Mouse (Mus musculus) thymus, adult 2 months (tissue): ENCODE results near the gene Sspo. TPM values are rescaled to one million over a fixed set of nuclear protein-coding genes. Genes with fewer than 3 reads are reported as not detected.

Experiments
- DNase-seq: peaks from one replicate; pipeline ENCODE4 v3.0.0; 2021
- H3K27ac ChIP-seq: fragments of 200-500 bp; 2 replicates; pipeline ENCODE4 v1.5.1; 2012; ENCODE audit warnings: low read length, control low read depth; ENCODE audit not compliant: control insufficient read depth, insufficient read depth
- H3K27me3 ChIP-seq: fragments of 200-500 bp; 2 replicates; pipeline ENCODE4 v1.6.1; 2012; ENCODE audit warnings: mild to moderate bottlenecking, low read length, moderate library complexity, mixed read lengths; ENCODE audit not compliant: control insufficient read depth, insufficient read depth
- H3K36me3 ChIP-seq: fragments of 200-500 bp; 2 replicates; pipeline ENCODE4 v1.6.1; 2012; ENCODE audit warnings: mild to moderate bottlenecking, low read length, moderate library complexity; ENCODE audit not compliant: control insufficient read depth, insufficient read depth
- H3K4me1 ChIP-seq: fragments of 200-500 bp; replicated peaks from 2 replicates; pipeline ENCODE4 v1.6.1; 2012; ENCODE audit warnings: low read length; ENCODE audit not compliant: control insufficient read depth, insufficient read depth
- H3K4me3 ChIP-seq: fragments of 200-500 bp; 2 replicates; pipeline ENCODE4 v1.5.1; 2012; ENCODE audit warnings: mild to moderate bottlenecking, low read length, control low read depth, moderate library complexity; ENCODE audit not compliant: control insufficient read depth, insufficient read depth
- CTCF ChIP-seq: fragments of 200-500 bp; IDR thresholded peaks from 2 replicates; pipeline ENCODE4 v1.5.1; 2012; ENCODE audit warnings: mild to moderate bottlenecking, control low read depth, low read length, moderate library complexity, borderline replicate concordance; ENCODE audit not compliant: control insufficient read depth, poor library complexity, insufficient read depth; ENCODE audit errors: extremely low read depth
- POLR2A ChIP-seq: fragments of 200-500 bp; IDR thresholded peaks from 2 replicates; pipeline ENCODE4 v1.6.1; 2012; ENCODE audit warnings: mild to moderate bottlenecking, low read length, control low read depth, moderate library complexity; ENCODE audit not compliant: control insufficient read depth, poor library complexity, insufficient read depth; ENCODE audit errors: extremely low read depth
- WGBS: fragments of 180-500 bp; shearing (Covaris S2); methylation state at CpG from one replicate; pipeline ENCODE4 v1.1.7; 2018; 5-methylcytosine and 5-hydroxymethylcytosine counted together
- polyA plus RNA-seq: library from polyadenylated mRNA; depleted of rRNA; stranded (reverse); fragments of >200 nt; gene quantifications from 2 replicates; pipeline ENCODE4 v1.2.3, GENCODE M21; 2012

Gene Sspo
- polyA plus RNA-seq, 1 experiment = 35.4 TPM

- no peak for DNase-seq
- Histone ChIP-seq H3K4me1 (no peaks in the 10 kb centered on the region), H3K27ac (no peak overlapping the region), H3K4me3 (no peak overlapping the region), H3K27me3 (no peaks in the 10 kb centered on the region), H3K36me3 (no peaks in the 10 kb centered on the region)
- TF ChIP-seq POLR2A (no peak), CTCF (no peak)
- WGBS = 98% methylated on average over 2 of the region's 2 CpGs
These were observed 22.7 kb downstream of the Sspo start for GRCm38 (mm10) chr6:48470739-48471138.

- no peaks in the 10 kb centered on the region for H3K27me3 ChIP-seq
These were observed 30.4 kb downstream of the Sspo start for GRCm38 (mm10) chr6:48478446-48478845.

GRCm38 (mm10) chr6:48482501-48482900 lies 34.5 kb downstream of the Sspo start:
- Histone ChIP-seq H3K27ac (no peak overlapping the region), H3K36me3 (no peaks in the 10 kb centered on the region), H3K4me3 (no peak overlapping the region), H3K4me1 (no peaks in the 10 kb centered on the region), H3K27me3 (no peaks in the 10 kb centered on the region)
- TF ChIP-seq CTCF (no peak), POLR2A (no peak)
- no peak for DNase-seq
- 70% methylated on average over 5 of the region's 5 CpGs for WGBS

More at GRCm38 (mm10) chr6:48478446-48478845, 30.4 kb downstream of the Sspo start:
- TF ChIP-seq CTCF (no peak), POLR2A (no peak)
- Histone ChIP-seq H3K27ac (no peak overlapping the region), H3K4me1 (no peaks in the 10 kb centered on the region), H3K4me3 (no peak overlapping the region), H3K36me3 (no peaks in the 10 kb centered on the region)
- WGBS = 91% methylated on average over 4 of the region's 4 CpGs
- no peak for DNase-seq

- no peak for DNase-seq
- no peak overlapping the region for H3K4me3 ChIP-seq
- H3K4me1 ChIP-seq = peaks cover 2% of the 10 kb centered on the region
- H3K27ac ChIP-seq = no peak overlapping the region
- TF ChIP-seq POLR2A (no peak), CTCF (no peak)
- WGBS = 15% methylated on average over 17 of the region's 25 CpGs
- no peaks in the 10 kb centered on the region for H3K27me3 ChIP-seq
- no peaks in the 10 kb centered on the region for H3K36me3 ChIP-seq
These were observed 40.0 kb downstream of the Sspo start for GRCm38 (mm10) chr6:48487747-48488725.

- no peak for TF ChIP-seq CTCF
- TF ChIP-seq POLR2A = no peak
- Histone ChIP-seq H3K27me3 (no peaks in the 10 kb centered on the region), H3K4me1 (peaks cover 2% of the 10 kb centered on the region), H3K27ac (no peak overlapping the region), H3K36me3 (no peaks in the 10 kb centered on the region), H3K4me3 (no peak overlapping the region)
- no peak for DNase-seq
- 89% methylated on average over 3 of the region's 3 CpGs for WGBS
These were observed 41.7 kb downstream of the Sspo start for GRCm38 (mm10) chr6:48489741-48490140.

GRCm38 (mm10) chr6:48491361-48491760 lies 43.3 kb downstream of the Sspo start:
- no peaks in the 10 kb centered on the region for H3K36me3 ChIP-seq
- WGBS = 67% methylated on average over 9 of the region's 9 CpGs
- TF ChIP-seq CTCF (no peak), POLR2A (no peak)
- H3K27me3 ChIP-seq = no peaks in the 10 kb centered on the region
- H3K4me3 ChIP-seq = no peak overlapping the region
- DNase-seq = no peak
- H3K27ac ChIP-seq = no peak overlapping the region
- H3K4me1 ChIP-seq = peaks cover 2% of the 10 kb centered on the region
